Comparison of ENCODE assay signal across 23 mouse cellular contexts in the genomic region with DNA sequence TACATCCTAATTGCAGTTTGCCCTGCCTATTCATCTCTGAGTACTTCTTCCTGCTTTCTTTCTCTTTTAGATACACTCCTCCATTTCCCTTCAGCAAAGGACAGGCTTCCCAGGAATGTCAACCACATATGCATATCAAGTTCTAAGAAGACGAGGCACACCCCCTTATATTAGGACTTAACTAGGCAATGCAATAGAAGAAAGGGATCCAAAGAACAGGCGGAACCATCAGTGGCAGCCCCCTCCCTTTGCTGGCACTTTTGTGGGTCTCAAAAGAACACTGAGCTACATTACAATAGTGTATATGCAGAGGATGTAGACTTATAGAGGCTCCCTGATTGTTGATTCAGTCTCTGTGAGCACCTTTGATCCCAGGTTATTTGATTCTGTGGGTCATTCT.
A peak's percentile ranks its signal among the peaks of the same experiment; 100 is the strongest.
DNase-seq lines count a peak whose midpoint lies in the region; TF ChIP-seq lines count a peak whose summit lies in the region.
"Had no signal": no experiment of that assay in that cellular context is flagged by ENCODE, and none has a peak within 500 bp of the region (broad histone marks: within the 10 kb centered on the region; RNA-seq: fewer than 3 reads in every experiment).

No protein-coding gene starts in this region.

- H3K27ac ChIP-seq in ES-E14 (ENCODE audit: insufficient read depth, low read depth, low read length, poor library complexity, severe bottlenecking) = no peak overlapping the region

- no peak overlapping the region for H3K4me3 ChIP-seq in ES-E14 (ENCODE audit: insufficient read depth in 1 of 2, low read depth in 1 of 2, low read length in 2 of 2, poor library complexity in 1 of 2, severe bottlenecking in 1 of 2)

- H3K4me1 ChIP-seq in ES-E14 (ENCODE audit: control insufficient read depth in 2 of 2, insufficient read depth in 2 of 2, low read length in 2 of 2, poor library complexity in 1 of 2) = peaks cover 0 to 2% of the 10 kb centered on the region in 2 experiments; a peak in 1 of 4 replicates

- H3K9me3 ChIP-seq in ES-E14 (ENCODE audit: control insufficient read depth, insufficient read depth, low read depth, low read length) = no peaks in the 10 kb centered on the region
- H3K9me3 ChIP-seq: G1E had no signal

- in situ Hi-C loops in ES-E14 (cut with MboI; ENCODE audit: low sequenced_read_pairs in 2 of 2, unreplicated experiment in 2 of 2) = no loop called here

- DNase-seq in ES-CJ7 (ENCODE audit: low read depth, low spot score) = peak; percentile 17
- DNase-seq in ES-E14 (ENCODE audit: low read depth, low spot score) = peak; percentile 17
- peak; percentile 55 for DNase-seq in R1 (ENCODE audit: low read depth, low spot score)
- peak; percentile 55 for DNase-seq in ZHBTc4 (ENCODE audit: low read depth, low spot score)
- no peak for DNase-seq in T-cell, adult 2 months (ENCODE audit: low spot score)
- DNase-seq in adrenal gland, postnatal 14 days = no peak
- no peak for DNase-seq in urinary bladder, postnatal 4 days (ENCODE audit: low spot score in 2 of 2)
- DNase-seq in thymus, postnatal 4 days = no peak
- DNase-seq: adrenal gland, adult 2 months; adrenal gland, adult 8-10 months; adrenal gland, postnatal 10 days; adrenal gland, postnatal 25 days; adrenal gland, postnatal 36 days; B cell, adult 2 months; cerebellum, adult 11 months; cerebellum, adult 11-12 months; cerebellum, adult 18-20 months; cerebellum, adult 2 months; cerebellum, adult 8-10 months; cerebellum, adult 9-10 months; cerebellum, adult 9-11 months; cerebellum, postnatal 10 days had no signal

- H3K9ac ChIP-seq in ES-E14 (ENCODE audit: insufficient read depth, low read depth, low read length, poor library complexity, severe bottlenecking) = no peak overlapping the region

- no peaks in the 10 kb centered on the region for H3K36me3 ChIP-seq in ES-E14 (ENCODE audit: control insufficient read depth, insufficient read depth, low read length, poor library complexity, severe bottlenecking)
- H3K36me3 ChIP-seq: G1E had no signal

TF ChIP-seq in ES-E14, 5 proteins besides CTCF, POLR2A, EP300 and RAD21:
- TF ChIP-seq HCFC1 (IDR thresholded peaks at IDR 0.05; ENCODE audit: borderline replicate concordance, insufficient read depth, low read length) (no peak), CHD2 (IDR thresholded peaks at IDR 0.05; ENCODE audit: low read depth, low read length) (no peak), MAFK (IDR thresholded peaks at IDR 0.05; ENCODE audit: insufficient read depth, low read depth, low read length) (no peak), ZC3H11A (IDR thresholded peaks at IDR 0.05; ENCODE audit: borderline replicate concordance, low read depth, low read length) (no peak), ZNF384 (IDR thresholded peaks at IDR 0.05; ENCODE audit: low read depth, low read length) (no peak)
TF ChIP-seq in ES-E14: peak in this region for 0.

Comparison
In these comparisons a context has a peak if more than half of its experiments do, and no peak if none do; other contexts are left out.
1. DNase-seq: peak in ES-CJ7 (single experiment), ES-E14 (single experiment), R1 (single experiment) and ZHBTc4 (single experiment); none in T-cell, adult 2 months (single experiment), adrenal gland, postnatal 14 days (single experiment), urinary bladder, postnatal 4 days (0 of 2) and thymus, postnatal 4 days (single experiment).